Mouse (Mus musculus): ENCODE measurements around the gene Ccr7.

Gene Ccr7

GRCm38 (mm10) chr11:99154987-99155641 is at the start of gene Ccr7:
Ccr7 (minus strand) TSS chr11:99155077.
- DNase-seq: no peak

DNA sequence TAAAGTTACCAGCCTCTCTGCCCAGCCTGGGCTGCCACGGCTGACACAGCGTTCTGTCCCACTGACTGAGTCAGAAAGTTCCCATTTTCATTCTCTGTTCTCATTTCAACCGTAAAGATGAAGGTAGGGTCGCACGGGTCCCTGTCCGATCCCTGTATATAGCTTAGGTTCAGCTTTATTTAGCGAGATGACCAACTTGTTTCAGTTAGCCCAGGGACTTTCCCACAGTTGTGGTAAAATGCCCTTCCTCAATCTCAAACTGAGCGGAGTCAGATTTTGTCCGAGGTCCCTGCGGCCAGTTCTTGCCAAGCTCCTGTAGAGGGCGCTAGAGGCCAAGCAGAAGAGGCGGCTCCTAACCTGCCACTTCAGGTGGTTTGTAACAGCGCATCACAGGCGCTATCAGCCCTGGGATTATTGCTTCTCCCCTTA is 34.3 kb upstream of the Ccr7 start:
- DNase-seq: peak; percentile 42 to 79

DNA sequence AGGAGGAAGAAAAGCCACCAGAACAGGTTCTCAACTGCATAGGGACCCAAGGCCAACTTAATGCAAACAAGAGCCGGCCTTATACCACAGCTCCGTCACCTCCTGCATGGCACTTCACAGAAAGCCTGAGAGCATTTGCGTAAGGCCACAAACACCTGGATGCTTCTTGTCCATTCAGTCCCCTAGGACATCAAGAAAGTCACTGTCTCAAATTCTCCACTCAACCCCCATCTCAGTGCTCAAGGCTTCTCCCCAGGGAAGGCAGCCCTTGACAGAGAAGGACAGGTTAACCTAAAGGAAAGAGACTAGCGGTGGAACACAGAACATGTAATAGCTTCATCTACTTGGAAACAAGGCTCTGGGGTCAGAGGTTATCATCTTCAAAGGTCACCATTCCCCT is 32.5 kb upstream of the Ccr7 start:
- DNase-seq: no peak

- DNase-seq: no peak
Observed at GRCm38 (mm10) chr11:99186836-99187235, 32.0 kb upstream of the Ccr7 start.

DNA sequence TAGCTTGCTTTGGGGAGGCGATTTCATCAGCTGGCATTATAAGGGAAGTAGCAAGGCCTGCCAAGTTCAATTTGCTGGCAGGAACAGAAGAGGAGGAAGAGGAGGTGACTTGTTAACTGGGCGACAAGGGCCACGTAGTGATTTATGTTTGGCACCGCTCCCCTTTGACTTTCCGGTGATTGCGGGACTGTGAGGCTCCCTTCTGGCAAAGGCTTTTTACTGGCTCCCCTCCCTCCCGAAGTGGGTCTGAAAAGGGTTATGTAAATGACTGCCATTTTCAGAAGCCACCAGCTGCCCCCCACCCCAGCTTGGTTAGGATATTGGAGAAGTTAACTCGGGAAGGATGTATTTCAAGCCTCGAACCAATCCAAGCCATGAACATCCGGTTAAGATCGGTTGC is 27.7 kb upstream of the Ccr7 start:
- DNase-seq: peak; percentile 18 to 21

DNA sequence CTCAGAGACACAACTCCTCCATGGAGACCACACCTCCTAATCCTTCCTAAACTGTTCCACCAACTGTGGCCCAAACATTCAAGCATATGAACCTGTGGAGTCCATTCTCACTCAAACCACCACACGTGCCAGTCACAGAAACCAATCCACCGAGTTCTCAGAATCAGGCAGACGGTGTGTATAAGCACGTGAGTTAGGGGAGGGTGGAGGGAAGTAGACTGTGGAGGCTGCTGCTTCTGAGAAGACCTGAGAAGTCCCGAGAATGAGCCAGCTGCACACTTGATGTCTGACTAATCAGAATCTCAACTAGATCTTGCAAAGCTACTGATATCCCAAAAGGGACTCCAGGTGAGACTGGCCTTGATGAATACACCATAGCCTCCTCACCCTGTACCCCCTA is 25.2 kb upstream of the Ccr7 start:
- no peak for DNase-seq

DNA sequence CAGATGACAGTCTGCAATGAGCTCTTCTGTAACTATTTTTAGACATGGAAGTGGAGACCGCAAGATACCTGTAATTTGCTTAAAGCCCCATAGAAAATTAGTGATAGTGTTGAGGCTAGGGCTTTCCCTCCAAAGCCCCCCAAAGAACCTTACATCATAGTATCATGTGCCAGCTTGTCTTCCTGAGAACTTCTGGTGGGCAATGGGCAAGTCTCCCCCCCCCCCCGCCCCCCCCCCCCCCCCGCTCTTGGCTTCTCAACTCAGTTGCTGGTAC is 23.0 kb upstream of the Ccr7 start:
- no peak for DNase-seq

DNA sequence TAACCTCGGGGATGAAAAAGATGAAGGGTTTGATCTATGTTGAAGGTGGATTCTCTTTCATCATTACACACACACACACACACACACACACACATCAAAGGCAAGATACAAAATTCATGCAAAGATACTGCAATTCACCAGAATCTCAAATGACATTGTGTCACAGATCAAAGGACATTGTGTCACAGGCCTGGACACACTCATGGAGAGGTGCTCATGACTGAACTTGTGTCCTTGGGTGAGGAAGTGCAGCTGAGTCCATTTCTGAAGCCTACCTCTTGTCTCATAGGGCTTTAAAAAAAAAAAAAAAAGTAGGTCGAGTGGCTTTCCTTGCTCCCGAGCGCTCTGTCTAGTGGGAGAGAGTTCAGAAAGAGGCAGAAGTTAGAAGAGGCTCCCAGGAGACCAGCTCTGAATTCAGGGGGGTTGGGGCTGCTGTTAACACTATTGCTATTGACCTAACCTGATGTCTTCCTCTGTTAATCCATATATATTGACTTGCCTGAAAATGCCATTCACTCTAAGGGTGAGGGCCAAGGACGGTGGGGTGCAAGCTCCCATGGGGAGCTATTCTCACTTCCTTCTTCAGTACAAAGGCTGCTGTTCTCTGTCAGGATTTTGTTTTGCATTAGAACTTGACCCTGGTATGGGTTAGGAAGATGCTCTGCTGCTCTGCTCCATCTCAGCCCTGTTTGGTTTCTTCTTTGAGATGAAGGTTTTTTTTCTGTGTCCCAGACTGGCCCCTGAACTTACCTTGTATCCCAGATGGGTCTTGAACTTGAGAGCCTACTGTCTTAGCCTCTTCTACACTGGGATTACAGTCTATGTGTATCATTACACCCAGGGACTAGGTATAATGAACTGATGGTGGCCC is 22.4 kb upstream of the Ccr7 start:
- DNase-seq: no peak

GRCm38 (mm10) chr11:99172002-99172401 is 17.1 kb upstream of the Ccr7 start:
- no peak for DNase-seq

- no peak for DNase-seq
Observed at GRCm38 (mm10) chr11:99171442-99171841, 16.6 kb upstream of the Ccr7 start.

GRCm38 (mm10) chr11:99170547-99171267 is 15.8 kb upstream of the Ccr7 start:
- no peak for DNase-seq

DNA sequence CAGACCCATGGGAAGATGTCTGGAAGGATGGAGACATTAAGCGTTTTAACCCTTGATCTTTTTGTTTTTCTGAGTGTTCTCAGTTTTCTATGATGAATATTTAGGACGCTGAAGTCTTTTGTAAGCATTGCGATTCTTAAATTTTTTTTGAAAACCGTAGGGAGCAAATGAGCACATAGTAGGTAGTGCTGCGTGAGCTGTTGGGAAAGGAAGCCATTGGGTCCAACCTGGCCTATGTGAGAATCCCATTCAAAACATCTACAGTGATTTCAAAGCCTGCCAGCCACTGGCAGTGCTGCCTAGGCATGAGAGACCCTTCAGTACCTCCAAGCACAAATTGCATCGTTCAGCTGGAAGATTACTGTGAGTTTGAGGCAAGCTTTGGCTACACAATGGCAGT is 15.1 kb upstream of the Ccr7 start:
- DNase-seq: no peak

DNA sequence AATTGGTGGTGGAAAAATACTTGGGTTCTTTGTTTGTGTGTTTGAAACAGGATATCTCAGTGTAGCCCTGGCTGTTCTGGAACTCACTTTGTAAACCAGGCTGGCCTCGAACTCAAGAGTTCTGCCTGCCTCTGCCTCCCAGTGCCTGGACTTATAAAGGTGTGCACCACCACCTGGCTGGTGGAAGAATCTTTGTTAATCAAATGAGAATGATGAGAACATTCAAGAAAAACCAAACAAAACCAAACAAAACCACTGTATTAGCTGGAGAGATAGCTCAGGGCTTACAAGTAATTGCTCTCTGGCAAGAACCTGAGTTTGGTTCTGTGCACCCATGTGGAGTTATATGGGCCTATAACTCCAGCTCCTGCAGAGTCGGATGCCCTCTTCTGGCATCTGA is 14.6 kb upstream of the Ccr7 start:
- DNase-seq: no peak

DNA sequence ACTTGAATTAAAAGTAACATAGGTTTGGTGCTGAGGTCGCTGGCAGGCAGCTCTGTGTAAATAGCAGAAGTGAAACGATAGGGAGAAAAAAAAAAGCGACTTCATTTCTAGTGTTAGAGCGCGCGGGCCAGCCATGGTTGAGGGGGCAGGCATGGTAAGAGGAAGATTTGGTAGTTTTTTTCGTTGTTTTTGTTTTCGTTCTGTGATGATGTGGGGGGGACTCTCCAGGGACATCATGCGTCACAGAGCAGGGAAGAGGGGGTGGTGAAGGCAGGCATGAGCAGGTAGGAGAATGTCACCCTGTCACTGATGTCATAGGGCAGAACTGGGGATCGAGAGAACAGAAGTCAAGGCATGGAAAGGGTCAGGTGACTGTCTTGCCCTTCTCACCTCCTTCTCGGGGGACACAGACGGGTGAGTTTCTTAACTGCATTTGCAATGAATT is 13.2 kb upstream of the Ccr7 start:
- DNase-seq: no peak

DNA sequence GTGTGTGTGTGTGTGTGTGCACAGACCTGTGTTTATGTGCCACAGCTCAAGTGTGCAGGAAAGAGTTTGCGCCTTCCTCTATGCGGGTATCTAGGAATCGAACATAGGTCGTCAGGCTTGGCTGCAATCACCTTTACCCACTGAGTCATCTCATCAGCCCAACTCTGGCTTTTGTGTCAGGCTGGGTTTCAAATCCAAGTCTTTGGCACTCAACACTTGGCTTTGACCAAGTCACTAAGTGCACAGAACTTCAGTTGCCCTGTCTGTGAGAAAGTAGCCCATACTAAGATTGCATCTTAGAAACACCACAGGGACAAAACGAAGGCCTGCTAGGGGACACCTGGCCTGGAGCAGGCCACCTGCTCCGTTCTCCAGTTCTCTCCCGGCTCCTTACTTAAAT is 12.7 kb upstream of the Ccr7 start:
- no peak for DNase-seq

GRCm38 (mm10) chr11:99166241-99166640 is 11.4 kb upstream of the Ccr7 start:
- DNase-seq: no peak

DNA sequence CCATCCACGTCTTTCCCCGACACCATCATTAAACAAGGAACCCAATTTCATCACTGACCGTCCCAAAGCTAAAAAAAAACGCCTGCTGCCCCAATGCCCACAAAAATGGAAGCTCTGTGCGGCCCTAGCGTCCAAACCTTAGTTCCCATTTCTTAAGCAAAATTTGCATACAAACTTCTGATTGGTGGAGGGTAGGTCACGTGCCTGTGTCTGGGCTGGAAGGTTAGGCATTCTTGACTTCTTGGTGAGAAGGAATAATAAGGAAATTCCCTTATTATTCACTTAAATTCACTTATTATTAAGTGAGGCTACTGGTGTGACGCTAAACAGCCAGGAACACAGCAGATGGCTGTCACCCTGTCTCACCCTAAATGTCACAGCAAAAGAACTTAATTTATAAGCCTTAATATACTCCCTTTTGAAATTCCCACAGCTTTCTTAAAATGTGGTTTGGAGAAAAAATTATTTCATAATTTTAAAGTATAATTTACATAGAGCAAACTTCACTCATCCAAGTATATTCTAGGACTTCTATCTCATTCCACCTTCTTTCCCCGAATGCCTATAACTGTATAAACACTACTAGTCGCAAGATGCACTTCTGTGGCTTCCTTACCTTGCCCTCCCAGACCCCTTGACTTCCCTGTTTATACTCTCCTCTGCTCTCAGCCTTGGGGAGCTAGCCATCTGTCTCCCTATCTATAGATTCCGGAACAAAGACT is 10.3 kb upstream of the Ccr7 start:
- no peak for DNase-seq

- DNase-seq: peak in 1 of 2 experiments; percentile 15
Observed at GRCm38 (mm10) chr11:99162972-99163686, 8.3 kb upstream of the Ccr7 start.

DNA sequence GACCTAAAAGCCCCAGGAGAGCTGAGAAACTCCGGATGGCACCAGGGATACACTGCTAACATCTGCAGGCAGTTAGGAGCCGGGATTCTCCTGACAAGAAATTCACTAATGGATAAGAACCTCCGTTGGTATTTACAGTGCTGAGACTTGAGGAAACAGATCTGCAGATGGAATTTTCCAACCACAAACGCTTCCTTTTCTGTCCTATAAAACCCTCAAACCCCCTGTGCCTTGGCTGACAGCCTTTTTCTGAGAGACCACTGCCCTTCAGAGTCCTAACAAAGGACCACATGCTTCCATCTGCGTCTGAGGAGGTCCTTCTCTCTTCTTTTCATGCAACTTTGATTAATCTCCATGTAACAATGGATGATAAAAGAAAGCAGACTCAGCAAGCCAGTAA is 6.8 kb upstream of the Ccr7 start:
- DNase-seq: no peak

GRCm38 (mm10) chr11:99160228-99160627 is 5.4 kb upstream of the Ccr7 start:
- no peak for DNase-seq

- DNase-seq: no peak
Observed at GRCm38 (mm10) chr11:99155817-99156216, 940 bp upstream of the Ccr7 start.

All from kidney, postnatal 36 days (tissue).